ENCODE assay signal across 8 mouse cellular contexts in the genomic region with DNA sequence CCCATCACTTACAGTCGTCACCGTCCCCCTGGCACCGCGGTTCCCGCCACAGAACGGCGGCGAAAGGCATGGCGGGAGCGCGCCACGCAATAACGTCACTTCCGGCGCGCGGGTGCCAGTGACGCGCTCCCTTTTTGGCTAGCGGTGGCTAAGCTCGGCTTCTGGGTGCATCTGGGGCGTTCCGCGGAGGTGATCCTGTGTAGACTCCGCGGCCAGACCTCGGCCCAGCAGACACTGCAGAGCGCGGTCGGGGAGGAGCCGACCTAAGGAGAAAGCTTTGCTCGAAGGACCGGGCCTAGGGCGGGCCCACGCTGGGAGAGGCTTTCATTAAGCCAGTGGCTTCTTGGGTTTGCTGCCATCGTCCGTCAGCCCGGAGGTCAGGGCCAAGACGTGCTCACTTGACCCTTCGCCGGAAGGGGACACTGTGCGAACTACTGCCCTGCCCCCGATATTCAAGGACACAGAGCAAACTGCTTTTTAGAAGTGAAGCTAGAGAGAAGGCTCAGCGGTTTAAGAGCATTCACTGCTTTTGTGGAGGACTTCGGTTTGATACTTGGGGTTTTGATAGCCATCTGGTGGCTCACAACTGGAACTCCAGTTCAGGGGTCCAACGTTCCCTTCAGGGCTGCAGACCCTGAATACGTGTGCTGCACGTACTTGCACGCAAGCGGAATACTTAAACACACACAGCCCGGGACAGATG. TPM values are rescaled to one million over a fixed set of nuclear protein-coding genes. Genes with fewer than 3 reads are reported as not detected.
A peak's percentile ranks its signal among the peaks of the same experiment; 100 is the strongest.
DNase-seq lines count a peak whose midpoint lies in the region; ATAC-seq lines count a peak whose summit lies in the region.

A gene (minus strand): TSS at position 65 of the 703 bp plus-strand sequence.

- H3K4me3 ChIP-seq in intestine, embryonic 14.5 days (ENCODE audit: low read depth, low read length) = peak within 1 kb of the TSS; percentile 81

- peak within 1 kb of the TSS; percentile 95 for H3K9ac ChIP-seq in intestine, embryonic 14.5 days (ENCODE audit: low read length)

- peak within 1 kb of the TSS; percentile 98 for H3K27ac ChIP-seq in intestine, embryonic 14.5 days (ENCODE audit: low read depth)

- intact Hi-C loops in gastrocnemius, postnatal 14 days (cut with DNase I; ENCODE audit: low total_unique reads) = loop anchor here (2.0 kb wide), 1 partner anchor 25 kb away; no protein-coding TSS in a partner anchor
- intact Hi-C loops in left cerebral cortex, postnatal 14 days (cut with DNase I) = loop anchor here (1.0 kb wide), 1 partner anchor 21 kb away; a partner anchor contains a TSS

- H3K36me3 ChIP-seq in intestine, embryonic 14.5 days (ENCODE audit: control insufficient read depth, insufficient read depth, low read length) = peaks cover 13% of the 10 kb centered on the region

- no peaks in the 10 kb centered on the region for H3K9me3 ChIP-seq in intestine, embryonic 14.5 days (ENCODE audit: control insufficient read depth, low read length)

- peak; percentile 91 for ATAC-seq in intestine, embryonic 14.5 days (replicated peaks; ENCODE audit: low FRiP score, low TSS enrichment, low read depth)
- peak; percentile 95 for ATAC-seq in megakaryocyte-erythroid progenitor cell, adult 5-6 weeks (replicated peaks; ENCODE audit: low FRiP score, low TSS enrichment, poor library complexity, severe bottlenecking)

- H3K4me1 ChIP-seq in intestine, embryonic 14.5 days (replicated peaks; ENCODE audit: control insufficient read depth, insufficient read depth, low read length) = peaks cover 10% of the 10 kb centered on the region

- DNase-seq in adrenal gland, adult (ENCODE audit: inconsistent age in 2 of 2, low spot score in 1 of 2) = peak; percentile 93 to 98
- peak; percentile 97 for DNase-seq in embryo, embryonic 10 days (ENCODE audit: low spot score)
- DNase-seq in gastrocnemius, postnatal 14 days = peak; percentile 92
- peak; percentile 96 for DNase-seq in intestine, embryonic 14.5 days (ENCODE audit: low spot score)
- DNase-seq in left cerebral cortex, postnatal 14 days (ENCODE audit: low spot score in 2 of 2) = peak; percentile 90 to 94
- DNase-seq in right cerebral cortex, postnatal 14 days = peak; percentile 91
- peak; percentile 91 for DNase-seq in urinary bladder, postnatal 25 days (ENCODE audit: low spot score)

- H3K4me2 ChIP-seq in intestine, embryonic 14.5 days (ENCODE audit: low read length) = peak within 1 kb of the TSS; percentile 96

- WGBS in intestine, embryonic 14.5 days = under 1% methylated on average over 51 of the region's 51 CpGs

- no peaks in the 10 kb centered on the region for H3K27me3 ChIP-seq in intestine, embryonic 14.5 days (replicated peaks; ENCODE audit: control insufficient read depth, insufficient read depth, low read length)

RNA-seq across cellular contexts. Expression of the gene that starts here (rescaled TPM):
- 1 to 10 TPM; 6.1 to 6.5 TPM for total RNA-seq in gastrocnemius, postnatal 14 days (2021)
- polyA plus RNA-seq in intestine, embryonic 14.5 days (2014; fragmentation: Nextera tagmentation; extraction: Ambion mirVana) = 126 and 136 TPM in 2 replicates
- 1 to 10 TPM; 3.8 to 6.0 TPM for total RNA-seq in left cerebral cortex, postnatal 14 days (2021)
- 216 and 230 TPM in 2 replicates for total RNA-seq in megakaryocyte-erythroid progenitor cell, adult 5-6 weeks (2014; fragmentation: Nextera tagmentation)
- 106 and 142 TPM in 2 replicates for total RNA-seq in megakaryocyte-erythroid progenitor cell, adult 5-6 weeks (2017)

Comparison
In these comparisons a context has a peak if more than half of its experiments do, and no peak if none do; other contexts are left out.
1. Peak in every context shown above with its lines: DNase-seq, ATAC-seq, H3K4me3 ChIP-seq and H3K27ac ChIP-seq.
2. RNA of the gene that starts here (total RNA-seq): 106 to 230 TPM in megakaryocyte-erythroid progenitor cell, adult 5-6 weeks; 6.1 to 6.5 TPM in gastrocnemius, postnatal 14 days and 3.8 to 6.0 TPM in left cerebral cortex, postnatal 14 days; every median in the first group is over 10 times any median in the second.